Mouse (Mus musculus): ENCODE measurements at regions not wholly inside any gene's neighbourhood (a gene's known extent, or its start where the extent isn't known, plus 50 kb on each side); places are given as distances from the start of the nearest gene placed in this dataset.

DNA sequence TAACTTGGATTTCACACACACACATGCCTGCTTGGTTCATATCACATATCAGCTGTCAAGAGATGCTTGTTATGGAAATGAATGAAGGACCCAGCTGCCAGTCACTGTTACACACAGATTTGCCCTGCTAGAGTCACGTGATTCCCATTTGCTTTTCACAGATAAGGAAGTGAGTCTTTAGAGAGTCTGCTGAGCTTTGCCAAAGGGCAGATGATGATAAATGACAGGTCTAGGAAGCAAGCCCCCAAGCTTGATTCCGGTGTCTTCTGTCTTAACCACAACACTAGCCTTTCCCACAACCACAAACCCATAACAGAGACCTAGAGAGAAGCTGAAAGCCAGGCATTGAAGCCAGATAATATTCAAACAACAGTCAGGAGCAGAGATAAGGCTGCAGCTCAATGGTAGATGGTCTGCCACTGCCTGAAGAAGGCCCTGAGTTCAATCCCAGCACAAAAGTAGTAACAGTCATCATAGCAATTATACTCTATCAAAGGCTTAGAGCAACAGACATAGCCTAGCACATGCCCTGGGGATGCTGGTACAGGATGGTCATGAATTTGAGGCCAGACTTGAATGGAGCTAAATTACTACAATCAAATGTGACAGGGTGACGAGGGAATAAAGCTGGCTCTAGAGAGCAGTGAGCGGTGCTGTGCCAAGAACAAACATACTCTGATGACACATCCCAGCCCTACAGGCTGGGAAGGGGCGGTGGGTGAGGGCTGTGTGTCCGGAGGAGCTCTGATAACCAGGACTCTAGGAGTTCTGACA, 89.0 kb upstream of the H2afz start:
- Histone ChIP-seq H3K36me3 (no peaks in the 10 kb centered on the region), H3K27me3 (ENCODE audit: insufficient read depth, poor library complexity, severe bottlenecking) (peaks cover 15% of the 10 kb centered on the region; the same call in 1 of the 2 replicates), H3K9me3 (no peaks in the 10 kb centered on the region), H3K4me3 (no peak overlapping the region), H3K4me1 (peaks cover 17% of the 10 kb centered on the region; the same call in 1 of the 2 replicates), H3K27ac (no peak overlapping the region)
- WGBS, result 36% methylated on average over 6 of the region's 6 CpGs
- DNase-seq (ENCODE audit: low spot score), result no peak

DNA sequence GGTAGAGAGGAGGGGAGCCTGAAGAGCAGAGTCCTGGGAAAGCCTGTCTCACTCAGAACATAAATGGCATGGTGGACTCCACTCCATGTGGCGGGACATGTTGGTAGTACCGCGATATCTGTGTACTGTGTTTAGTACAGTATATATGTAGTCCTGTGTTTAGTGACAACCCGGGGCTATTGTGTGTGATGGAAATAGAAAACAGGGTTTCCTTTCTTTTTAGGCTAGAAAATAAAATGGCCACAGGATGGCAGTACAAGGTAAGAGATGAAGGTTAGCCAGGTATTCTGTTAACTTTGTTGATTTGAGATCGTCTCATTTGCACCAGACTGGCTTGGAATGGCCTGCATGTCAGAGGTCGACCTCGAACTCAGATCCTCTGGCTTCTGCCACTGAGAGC, 86.2 kb upstream of the H2afz start:
- Histone ChIP-seq H3K4me1 (peaks cover 25% of the 10 kb centered on the region; the same call in 1 of the 2 replicates), H3K4me3 (no peak overlapping the region), H3K36me3 (no peaks in the 10 kb centered on the region), H3K27me3 (ENCODE audit: insufficient read depth, poor library complexity, severe bottlenecking) (peaks cover 24% of the 10 kb centered on the region), H3K9me3 (no peaks in the 10 kb centered on the region), H3K27ac (peak overlapping the region; percentile 44; the same call in 1 of the 2 replicates)
- WGBS, result 31% methylated on average over 7 of the region's 7 CpGs
- no peak for DNase-seq (ENCODE audit: low spot score)

DNA sequence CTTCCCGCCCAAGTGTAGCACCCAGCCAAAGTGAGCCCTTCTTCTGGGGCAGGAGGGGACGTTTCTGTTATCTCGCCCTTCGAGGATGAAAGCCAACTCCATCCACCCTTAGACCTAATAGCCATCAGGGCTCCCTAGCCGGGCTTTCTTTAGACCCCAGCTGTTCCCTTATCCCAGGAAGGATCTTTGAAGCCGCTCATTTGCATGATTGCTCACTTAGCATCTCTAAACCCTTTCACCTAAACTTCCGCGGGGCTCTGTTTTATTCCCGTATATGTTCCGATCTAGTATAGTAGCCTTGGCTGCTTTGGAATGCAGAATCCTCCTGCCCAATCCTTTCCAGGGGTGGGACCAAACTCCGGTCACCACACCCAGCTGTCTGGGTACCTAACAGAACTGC, 84.3 kb upstream of the H2afz start:
- no peak for DNase-seq (ENCODE audit: low spot score)
- WGBS, result 2% methylated on average over 11 of the region's 11 CpGs
- no peaks in the 10 kb centered on the region for H3K36me3 ChIP-seq
- H3K27ac ChIP-seq, result no peak overlapping the region
- no peaks in the 10 kb centered on the region for H3K9me3 ChIP-seq
- H3K4me3 ChIP-seq, result peak overlapping the region; percentile 42
- H3K4me1 ChIP-seq, result peaks cover 29% of the 10 kb centered on the region; the same call in 1 of the 2 replicates
- peaks cover 24% of the 10 kb centered on the region for H3K27me3 ChIP-seq (ENCODE audit: insufficient read depth, poor library complexity, severe bottlenecking)

DNA sequence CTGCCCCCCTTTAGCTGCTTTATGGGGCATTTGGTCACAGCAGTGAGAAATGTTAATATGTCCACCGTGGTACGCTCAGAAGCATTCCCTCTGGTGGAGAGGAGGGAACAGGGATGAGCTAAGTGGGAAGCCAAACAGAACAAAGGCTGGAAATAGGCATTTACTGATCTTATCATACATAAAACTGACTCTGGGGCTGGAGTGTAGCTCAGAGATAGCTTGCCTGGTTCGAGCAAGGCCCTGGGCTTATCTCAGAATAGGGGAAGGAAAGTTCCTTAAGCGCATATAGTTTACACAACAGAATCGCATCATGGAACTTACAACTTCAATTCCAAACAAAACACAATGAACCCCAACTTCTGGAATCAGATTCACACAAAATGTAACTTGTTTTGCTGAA, 81.5 kb upstream of the H2afz start:
- H3K27ac ChIP-seq, result no peak overlapping the region
- DNase-seq (ENCODE audit: low spot score), result no peak
- peaks cover 23% of the 10 kb centered on the region; the same call in 1 of the 2 replicates for H3K4me1 ChIP-seq
- H3K36me3 ChIP-seq, result no peaks in the 10 kb centered on the region
- H3K4me3 ChIP-seq, result no peak overlapping the region
- peaks cover 24% of the 10 kb centered on the region for H3K27me3 ChIP-seq (ENCODE audit: insufficient read depth, poor library complexity, severe bottlenecking)
- no peaks in the 10 kb centered on the region for H3K9me3 ChIP-seq
- 53% methylated on average over 5 of the region's 5 CpGs for WGBS

DNA sequence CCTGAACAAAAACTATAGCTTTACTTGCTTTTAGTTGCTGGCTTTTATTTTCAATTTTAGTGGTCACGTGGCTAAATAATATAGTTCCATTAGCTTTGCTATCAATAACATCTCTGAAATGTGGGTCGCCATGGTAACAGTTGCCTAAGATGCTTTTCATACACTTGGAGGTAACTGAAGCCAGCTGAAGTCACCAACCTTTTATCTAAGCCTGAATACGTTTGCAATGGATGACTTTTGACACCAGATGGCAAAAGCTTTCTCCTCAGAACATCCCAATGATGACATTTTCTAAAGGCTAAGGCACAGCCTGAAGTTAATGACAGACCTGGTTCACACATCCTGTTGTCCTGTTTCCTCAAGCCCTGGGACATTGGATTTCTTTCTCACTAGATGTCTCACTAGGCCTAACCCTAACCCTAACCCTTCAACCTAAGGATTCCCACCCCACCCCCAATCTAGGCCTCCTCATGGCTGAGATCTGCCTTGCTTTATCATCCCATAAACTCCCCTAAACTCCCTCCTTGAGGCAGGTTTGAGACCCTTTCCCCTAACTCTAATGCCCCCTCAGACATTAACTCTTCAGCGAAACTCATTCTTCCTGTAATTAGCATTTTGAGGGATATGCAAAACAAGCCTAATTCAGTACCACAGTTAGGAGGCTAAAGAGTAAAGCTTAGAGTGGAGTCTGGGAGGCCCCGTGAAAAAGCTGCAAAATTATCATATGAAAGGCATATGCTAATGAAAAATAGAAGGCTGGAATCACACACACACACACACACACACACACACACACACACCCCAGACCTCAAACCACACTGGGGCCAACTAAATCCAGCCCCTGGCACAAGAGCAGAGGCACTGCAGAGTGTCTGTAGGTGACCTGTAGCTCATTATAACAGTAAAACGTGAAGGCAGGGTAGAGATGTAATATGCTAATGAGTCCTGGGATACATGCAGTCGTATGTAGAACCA, 80.1 kb upstream of the H2afz start:
- peaks cover 16% of the 10 kb centered on the region for H3K27me3 ChIP-seq (ENCODE audit: insufficient read depth, poor library complexity, severe bottlenecking)
- no peak for DNase-seq (ENCODE audit: low spot score)
- no peaks in the 10 kb centered on the region for H3K36me3 ChIP-seq
- peak overlapping the region; percentile 44 for H3K27ac ChIP-seq
- WGBS, result 51% methylated on average over 7 of the region's 7 CpGs
- H3K4me1 ChIP-seq, result peaks cover 23% of the 10 kb centered on the region; the same call in 1 of the 2 replicates
- H3K9me3 ChIP-seq, result no peaks in the 10 kb centered on the region
- no peak overlapping the region for H3K4me3 ChIP-seq

GRCm38 (mm10) chr3:137785224-137785623, 79.1 kb upstream of the H2afz start:
- H3K36me3 ChIP-seq, result no peaks in the 10 kb centered on the region
- no peak overlapping the region for H3K4me3 ChIP-seq
- peak overlapping the region; percentile 44; the same call in 1 of the 2 replicates for H3K27ac ChIP-seq
- H3K9me3 ChIP-seq, result no peaks in the 10 kb centered on the region
- peak; percentile 82 for DNase-seq (ENCODE audit: low spot score)
- WGBS, result 54% methylated on average over 7 of the region's 7 CpGs
- peaks cover 19% of the 10 kb centered on the region; the same call in 1 of the 2 replicates for H3K4me1 ChIP-seq
- H3K27me3 ChIP-seq (ENCODE audit: insufficient read depth, poor library complexity, severe bottlenecking), result peaks cover 9% of the 10 kb centered on the region

DNA sequence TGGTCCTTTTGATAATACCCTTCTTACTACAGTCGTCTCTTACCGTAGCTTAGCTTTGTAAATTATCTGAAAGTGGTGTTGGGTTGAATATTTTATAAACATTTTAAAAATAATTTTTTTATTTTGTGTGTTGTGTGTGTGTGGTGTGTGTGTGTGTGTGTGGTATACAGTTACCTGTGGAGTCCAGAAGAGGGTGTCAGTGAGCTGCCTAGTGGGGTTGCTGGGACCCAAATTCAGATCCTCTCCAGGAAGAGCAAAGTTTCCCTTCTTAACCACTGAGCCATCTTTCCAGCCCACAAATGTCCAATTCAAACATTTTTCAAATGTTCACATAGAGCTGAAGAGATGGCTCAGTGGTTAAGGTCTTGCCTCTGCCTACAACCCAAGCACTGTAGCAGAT, 78.4 kb upstream of the H2afz start:
- Histone ChIP-seq H3K27ac (0 out of 2 replicates have a peak overlapping the region, but pooled peaks have one; percentile 7), H3K4me1 (peaks cover 17% of the 10 kb centered on the region; the same call in 1 of the 2 replicates), H3K27me3 (ENCODE audit: insufficient read depth, poor library complexity, severe bottlenecking) (peaks cover 2% of the 10 kb centered on the region), H3K36me3 (no peaks in the 10 kb centered on the region), H3K4me3 (no peak overlapping the region), H3K9me3 (no peaks in the 10 kb centered on the region)
- no peak for DNase-seq (ENCODE audit: low spot score)
- 45% methylated on average over 2 of the region's 2 CpGs for WGBS

- DNase-seq (ENCODE audit: low spot score), result no peak
- no peaks in the 10 kb centered on the region for H3K36me3 ChIP-seq
- H3K27me3 ChIP-seq (ENCODE audit: insufficient read depth, poor library complexity, severe bottlenecking), result no peaks in the 10 kb centered on the region
- H3K4me1 ChIP-seq, result peaks cover 5% of the 10 kb centered on the region; the same call in 1 of the 2 replicates
- H3K27ac ChIP-seq, result no peak overlapping the region
- 81% methylated on average over 6 of the region's 6 CpGs for WGBS
- no peaks in the 10 kb centered on the region for H3K9me3 ChIP-seq
- no peak overlapping the region for H3K4me3 ChIP-seq
These were observed 74.6 kb upstream of the H2afz start for GRCm38 (mm10) chr3:137789671-137790070.

DNA sequence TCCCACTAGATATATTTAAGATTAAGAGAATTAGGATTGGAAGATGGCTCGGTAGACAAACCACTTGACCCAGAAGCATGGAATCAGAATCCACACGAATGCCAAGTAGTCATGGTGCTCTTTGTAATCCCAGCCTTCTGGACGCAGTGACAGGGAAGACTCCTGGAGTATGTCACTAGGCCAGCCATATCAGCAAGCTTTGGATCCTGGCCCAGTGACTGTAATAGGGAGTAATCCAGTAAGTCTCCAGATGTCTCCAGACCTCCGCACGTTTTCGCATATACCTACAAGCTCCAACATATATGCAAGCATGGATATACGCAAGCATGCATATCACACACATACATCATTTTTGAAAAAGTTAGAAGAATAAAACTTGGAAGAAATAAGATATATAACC, 73.9 kb upstream of the H2afz start:
- Histone ChIP-seq H3K36me3 (no peaks in the 10 kb centered on the region), H3K27ac (no peak overlapping the region), H3K27me3 (ENCODE audit: insufficient read depth, poor library complexity, severe bottlenecking) (no peaks in the 10 kb centered on the region), H3K4me1 (no peaks in the 10 kb centered on the region), H3K9me3 (no peaks in the 10 kb centered on the region), H3K4me3 (no peak overlapping the region)
- 78% methylated on average over 7 of the region's 7 CpGs for WGBS
- DNase-seq (ENCODE audit: low spot score), result no peak

DNA sequence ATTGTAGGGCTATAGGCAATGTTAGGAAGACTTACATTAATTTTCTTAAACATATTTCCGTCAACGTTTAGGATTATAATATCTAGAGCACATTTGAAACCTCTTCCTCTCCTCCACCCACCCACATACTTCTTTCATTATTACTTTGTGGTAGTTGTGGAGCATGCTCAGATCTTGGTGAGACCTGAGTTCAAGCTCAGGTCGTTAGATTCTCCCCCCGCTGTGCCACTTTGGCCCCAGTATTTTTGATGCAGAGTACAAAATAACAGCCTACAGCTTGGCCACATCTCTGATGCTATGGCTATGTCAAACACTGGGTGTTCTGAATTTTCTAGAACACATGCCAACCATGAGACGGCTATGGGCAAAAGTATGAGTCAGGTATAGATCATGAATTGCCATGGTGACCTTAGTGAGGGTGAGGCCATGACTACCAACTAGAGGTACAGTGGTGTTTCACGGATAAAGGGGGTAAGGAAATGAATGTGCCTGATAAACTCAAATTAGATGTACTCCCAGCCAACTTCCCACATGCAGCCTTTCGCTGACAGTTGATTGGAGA, 68.5 kb upstream of the H2afz start:
- DNase-seq (ENCODE audit: low spot score), result no peak
- Histone ChIP-seq H3K36me3 (no peaks in the 10 kb centered on the region), H3K27me3 (ENCODE audit: insufficient read depth, poor library complexity, severe bottlenecking) (no peaks in the 10 kb centered on the region), H3K4me1 (no peaks in the 10 kb centered on the region), H3K9me3 (no peaks in the 10 kb centered on the region), H3K4me3 (no peak overlapping the region), H3K27ac (no peak overlapping the region)
- WGBS, result 84% methylated on average over 7 of the region's 7 CpGs

DNA sequence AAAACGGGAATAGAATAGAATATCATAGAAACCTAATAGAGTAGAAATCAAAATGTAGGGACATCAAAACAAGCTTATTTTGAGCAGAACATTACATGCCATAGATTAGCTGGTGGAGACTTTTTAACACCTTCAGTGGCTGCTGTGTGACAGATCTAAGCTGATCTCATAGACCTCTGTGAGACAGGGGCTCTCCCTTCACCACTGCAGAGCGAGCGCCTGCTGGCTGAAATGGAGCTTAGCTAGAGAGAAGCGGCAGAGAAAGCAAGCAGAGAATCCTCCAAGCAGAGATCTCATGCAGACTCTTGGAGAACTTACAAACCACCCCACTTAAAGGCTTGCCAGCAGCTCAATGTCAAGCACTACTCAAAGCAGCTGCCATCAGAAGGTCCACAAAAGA, 65.5 kb upstream of the H2afz start:
- Histone ChIP-seq H3K36me3 (no peaks in the 10 kb centered on the region), H3K4me3 (no peak overlapping the region), H3K27ac (no peak overlapping the region), H3K27me3 (ENCODE audit: insufficient read depth, poor library complexity, severe bottlenecking) (no peaks in the 10 kb centered on the region), H3K9me3 (no peaks in the 10 kb centered on the region), H3K4me1 (peaks cover 3% of the 10 kb centered on the region; the same call in 1 of the 2 replicates)
- no peak for DNase-seq (ENCODE audit: low spot score)
- 66% methylated on average over 4 of the region's 4 CpGs for WGBS

DNA sequence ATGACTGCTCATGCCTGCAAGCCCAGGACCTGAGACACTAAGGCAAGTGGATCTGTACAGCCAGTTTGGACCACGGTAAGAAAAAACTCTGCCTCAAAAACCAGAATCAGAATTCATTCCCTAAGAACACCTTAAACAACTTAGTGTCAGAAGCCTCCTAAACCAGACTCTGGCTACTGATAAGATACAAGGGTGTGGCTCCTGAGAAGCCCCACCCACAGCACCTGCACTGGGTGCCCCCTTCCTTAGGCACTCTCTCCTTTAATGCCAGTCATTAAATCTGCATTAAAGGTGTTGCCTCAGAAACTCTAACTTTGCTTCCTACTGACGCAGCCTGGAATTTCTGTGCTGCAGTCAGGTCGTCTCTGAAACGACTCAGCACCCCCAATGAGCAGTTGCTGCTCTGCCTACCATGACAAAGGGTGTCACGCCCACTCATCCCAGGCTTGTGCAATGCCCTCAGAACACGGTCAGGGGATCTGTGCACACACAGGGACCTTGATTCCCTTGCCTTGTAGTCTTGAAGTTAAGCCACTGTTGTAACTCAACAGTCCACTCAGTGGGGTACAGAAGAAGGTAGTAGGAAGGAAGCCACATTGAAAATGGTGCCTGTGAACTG, 62.8 kb upstream of the H2afz start:
- no peak for DNase-seq (ENCODE audit: low spot score)
- 57% methylated on average over 6 of the region's 6 CpGs for WGBS
- Histone ChIP-seq H3K27ac (no peak overlapping the region), H3K4me1 (peaks cover 9% of the 10 kb centered on the region; the same call in 1 of the 2 replicates), H3K27me3 (ENCODE audit: insufficient read depth, poor library complexity, severe bottlenecking) (no peaks in the 10 kb centered on the region), H3K9me3 (no peaks in the 10 kb centered on the region), H3K4me3 (no peak overlapping the region), H3K36me3 (no peaks in the 10 kb centered on the region)

Measured in heart, embryonic 10.5 days (tissue).